Mouse (Mus musculus) retina, embryonic 14.5 days (tissue): ENCODE measurements at regions not wholly inside any gene's neighbourhood (a gene's known extent, or its start where the extent isn't known, plus 50 kb on each side); places are given as distances from the start of the nearest gene placed in this dataset.

Experiments used
- DNase-seq: peaks from one replicate; pipeline ENCODE4 v3.0.0-alpha.2; 2015; ENCODE audit warnings: low spot score

DNA sequence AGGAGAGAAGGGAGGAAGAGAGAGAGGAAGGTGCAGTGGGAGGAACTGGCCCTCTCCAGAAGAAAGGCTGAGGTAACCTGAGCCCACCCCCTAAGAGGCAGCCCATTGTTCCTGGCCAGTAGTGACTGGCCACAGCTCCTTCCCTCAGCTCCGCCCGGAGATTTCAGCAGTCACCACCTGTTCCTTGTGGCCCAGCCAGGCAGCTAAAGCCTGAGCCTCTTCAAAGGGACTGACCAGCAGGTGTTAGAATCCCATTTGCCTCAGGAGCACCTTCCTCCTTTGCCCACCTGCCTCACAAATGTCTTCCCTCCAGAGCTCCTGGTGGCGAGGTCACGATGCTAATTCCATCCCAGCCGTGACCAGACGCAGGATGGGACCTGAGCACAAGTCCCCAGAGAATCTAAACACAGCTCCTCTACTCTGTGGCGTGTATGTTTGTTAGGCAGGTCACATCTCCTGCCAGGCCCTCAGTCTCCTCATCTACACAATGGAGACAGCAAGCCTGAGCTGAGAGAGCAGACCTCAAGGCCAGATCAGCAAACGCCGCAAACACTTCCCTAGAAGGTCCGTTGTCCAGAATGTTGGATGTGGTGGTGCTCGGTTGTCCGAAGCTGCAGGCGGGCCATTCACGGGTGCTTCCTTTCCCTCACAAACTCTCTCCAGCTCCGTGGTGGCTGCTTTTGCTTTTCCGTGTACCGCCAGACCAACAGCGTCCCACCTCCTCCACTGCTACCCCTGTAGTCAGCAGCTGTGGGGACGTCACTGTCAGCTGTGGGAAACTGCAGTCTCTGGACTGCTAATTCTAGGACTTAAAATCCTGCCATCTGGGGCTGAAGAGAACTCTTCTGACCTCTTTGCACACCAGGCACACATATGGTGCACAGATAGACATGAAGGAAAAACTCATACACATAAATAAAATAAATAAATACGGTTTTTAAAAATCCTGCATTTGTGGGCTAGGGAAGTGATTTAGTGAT is 145.8 kb upstream of the Rad23b start:
- no peak for DNase-seq

DNA sequence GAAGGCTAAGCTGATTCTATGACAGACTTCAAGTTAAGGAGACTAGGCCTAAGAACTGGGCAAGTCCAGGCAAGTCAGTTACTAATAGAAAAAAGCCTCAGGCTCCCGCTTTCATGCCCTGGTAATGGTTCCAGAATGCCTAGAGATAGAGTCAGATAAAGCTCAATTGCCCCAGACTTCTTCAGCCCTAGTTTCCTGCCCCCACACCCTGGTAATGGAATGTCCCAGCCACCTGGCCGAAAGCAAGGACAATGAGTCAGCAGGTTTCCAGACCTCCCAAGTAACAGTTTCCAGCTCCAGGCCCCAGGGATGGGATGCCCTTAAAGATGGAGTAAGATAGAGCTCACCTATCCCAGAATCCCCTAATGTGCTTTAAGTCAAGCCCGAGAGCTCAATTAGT is 143.6 kb upstream of the Rad23b start:
- DNase-seq = no peak

DNA sequence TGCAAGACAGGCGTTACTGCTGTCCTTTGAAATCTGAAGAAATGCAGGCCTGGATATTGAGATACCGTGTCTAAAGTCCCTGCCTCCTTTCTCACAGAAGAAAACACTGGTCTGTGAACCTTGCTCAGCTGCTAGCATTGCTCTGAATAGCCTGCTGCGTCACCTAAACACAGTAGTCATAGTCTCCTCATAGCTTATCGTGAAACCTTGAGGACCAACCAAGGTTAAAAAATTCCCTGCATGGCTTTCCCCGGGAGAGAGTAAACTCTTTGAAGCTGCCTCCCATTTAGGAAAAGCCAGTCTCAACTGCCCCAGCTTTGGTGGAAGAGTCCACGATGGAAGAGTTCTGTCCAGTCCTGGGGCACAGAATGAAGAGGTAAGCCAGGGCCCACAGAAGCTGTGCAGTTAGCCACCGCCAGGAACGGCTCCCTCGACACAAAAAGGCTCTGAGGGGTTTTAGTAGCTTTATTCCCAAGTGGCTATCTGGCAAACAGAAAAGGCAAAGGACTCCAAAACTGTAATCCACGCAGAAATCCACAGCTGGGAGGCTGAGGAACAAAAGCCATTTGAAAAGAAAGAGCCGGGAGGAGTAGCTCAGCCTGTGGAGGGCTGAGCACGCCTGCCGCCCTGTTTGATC is 142.0 kb upstream of the Rad23b start:
- peak; percentile 43 for DNase-seq

DNA sequence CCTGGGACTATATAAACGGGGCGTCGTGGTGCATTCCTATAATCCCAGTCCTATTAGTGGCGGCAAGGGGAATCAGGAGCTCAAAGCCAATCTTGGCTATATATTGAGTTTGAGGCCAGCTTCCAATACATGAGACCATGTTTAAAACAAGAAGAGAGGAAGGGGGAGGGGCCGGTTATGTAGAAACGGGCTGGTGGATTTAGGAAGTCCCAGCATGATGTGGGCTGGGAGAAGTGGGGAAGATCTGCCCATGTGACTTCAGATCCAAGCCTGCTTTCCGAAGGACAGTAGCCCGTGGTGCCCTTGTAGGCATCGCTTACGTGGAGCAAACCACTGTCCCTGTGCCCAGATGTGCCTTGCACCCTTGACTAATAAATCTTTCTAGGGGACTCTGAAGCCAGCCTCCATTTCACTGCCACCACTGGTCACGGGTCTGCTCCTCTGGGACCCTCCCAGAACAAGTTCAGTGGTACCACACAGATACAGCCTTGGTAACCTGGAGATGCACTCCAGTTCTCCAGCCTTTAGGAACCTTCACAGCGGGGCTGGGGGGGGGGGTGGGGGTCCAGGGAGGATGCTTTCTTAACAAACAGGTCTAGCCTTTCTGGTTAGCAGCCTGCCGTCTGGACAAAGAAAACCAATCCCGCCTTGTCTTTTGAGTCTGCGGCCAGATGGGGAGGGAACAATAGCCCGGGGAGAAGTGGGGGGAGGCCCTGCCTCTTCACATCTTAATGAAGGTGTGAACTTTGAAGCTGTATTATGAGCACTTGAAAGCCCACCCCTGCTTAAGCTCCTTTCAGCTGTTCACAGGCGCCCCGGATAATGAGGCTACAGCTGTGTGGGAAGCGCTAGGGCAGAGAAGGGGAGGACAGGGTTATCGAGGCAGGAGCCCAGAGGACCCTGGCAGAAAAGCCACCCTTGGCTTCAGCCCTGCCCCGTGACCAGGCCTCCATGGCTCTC is 141.2 kb upstream of the Rad23b start:
- DNase-seq = peak; percentile 73

DNA sequence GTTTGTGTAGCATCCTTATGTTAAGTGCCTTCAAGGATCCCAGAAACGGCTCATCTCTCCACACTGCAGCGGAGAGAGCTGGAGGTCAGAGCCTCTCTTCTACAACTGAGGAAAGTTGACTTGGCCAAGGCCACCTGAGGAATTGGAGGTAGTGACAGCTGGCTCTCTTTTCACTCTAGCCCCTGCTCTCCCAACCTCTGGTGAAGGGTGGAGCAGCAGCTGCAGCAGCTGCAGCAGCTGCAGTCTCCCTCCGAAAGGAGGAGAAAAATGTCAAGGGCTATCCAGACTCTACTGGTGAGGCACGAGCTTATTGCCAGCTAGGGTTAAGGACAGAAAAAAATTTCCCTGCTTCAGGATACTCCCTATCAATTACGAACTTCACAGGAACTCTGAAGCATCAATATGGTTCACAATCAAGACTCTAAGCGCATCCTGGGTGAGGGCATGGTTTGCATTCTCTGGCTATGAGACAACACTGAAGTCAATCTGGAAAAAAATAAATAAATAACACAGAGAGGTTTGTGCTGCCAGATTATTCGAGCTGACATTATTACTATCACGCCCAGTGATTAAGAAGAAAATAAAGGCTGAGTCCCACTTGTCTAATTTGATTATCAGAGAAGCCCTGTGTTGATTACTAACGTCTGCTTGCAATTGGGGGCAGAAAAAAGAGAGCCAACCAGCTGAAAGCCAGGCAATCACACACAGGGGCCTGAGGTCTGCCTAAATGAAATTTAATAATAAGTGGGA is 134.2 kb upstream of the Rad23b start:
- DNase-seq = peak; percentile 62

DNA sequence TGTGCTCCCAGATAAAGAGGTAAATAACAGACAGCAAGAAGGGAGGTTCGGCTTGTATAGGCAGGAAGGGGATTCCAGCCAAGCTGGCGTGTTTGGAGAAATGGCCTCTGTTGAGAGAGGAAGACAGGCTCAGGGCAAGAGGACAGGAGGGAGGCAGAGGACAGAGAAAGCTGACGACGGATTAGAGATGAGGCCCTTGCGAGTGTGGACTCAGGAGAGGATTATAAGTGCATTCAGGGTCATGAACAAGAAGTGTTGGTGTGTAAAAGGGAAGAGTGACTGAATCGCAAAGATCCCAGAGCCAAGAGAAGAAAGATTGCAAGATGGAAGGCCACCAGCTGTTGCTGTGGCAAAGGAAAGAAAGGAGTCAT is 133.7 kb upstream of the Rad23b start:
- DNase-seq = no peak

DNA sequence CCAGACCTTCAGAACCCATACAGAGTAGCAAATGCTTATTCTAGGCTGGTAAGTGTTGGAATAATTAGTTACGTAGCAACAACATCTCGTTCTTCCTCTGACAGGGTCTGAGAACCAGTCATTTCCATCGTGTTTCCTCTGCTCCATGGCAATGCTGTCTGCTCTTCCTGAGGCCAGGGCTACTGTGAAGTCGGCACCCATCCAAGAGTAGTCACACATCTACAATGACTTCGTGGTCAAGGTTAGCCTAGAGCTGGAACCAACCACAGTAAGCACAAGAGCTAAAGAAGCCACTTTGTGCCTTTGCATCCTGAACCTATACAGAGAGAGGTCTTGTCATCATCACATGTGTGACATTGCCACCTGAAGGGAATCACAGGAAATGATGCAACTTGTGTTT is 124.1 kb upstream of the Rad23b start:
- DNase-seq = no peak

DNA sequence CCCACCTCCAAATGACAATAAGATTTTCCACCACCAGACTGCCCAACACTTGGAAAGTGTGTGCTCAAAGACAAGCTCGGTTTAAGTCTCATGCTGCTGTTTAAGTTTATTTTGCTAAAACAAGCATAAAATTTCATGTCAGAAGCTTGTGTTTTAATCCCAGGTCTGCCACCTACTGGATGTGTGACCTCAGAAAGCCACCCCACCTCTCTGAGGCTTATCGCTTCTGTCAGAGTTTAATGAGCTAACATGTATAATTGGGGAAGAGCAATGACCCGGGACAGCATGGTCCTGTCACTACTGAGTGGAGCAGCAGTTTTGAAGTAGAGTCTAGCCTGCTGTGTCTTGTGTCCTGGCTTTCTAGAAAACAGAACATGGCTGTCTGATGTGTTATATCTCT is 122.4 kb upstream of the Rad23b start:
- DNase-seq = peak; percentile 51

DNA sequence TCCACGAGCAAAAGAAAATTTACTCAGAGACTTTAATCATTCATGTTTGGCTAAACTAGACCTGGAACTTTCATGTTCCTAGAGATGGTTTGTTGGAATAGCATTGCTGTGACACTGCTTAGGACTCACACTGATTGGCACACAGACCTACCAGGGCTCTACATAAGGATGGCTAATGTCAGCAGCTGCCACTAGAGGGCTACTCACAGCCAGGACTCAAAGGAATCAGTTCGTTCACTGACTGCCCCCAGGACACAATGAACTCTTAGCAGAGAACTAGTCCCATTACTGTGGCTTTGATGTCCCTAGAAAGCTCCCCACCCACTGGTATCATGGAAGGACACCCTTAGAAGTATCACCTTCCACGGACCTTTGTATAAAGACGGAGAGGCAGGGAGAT is 118.3 kb upstream of the Rad23b start:
- DNase-seq = peak; percentile 67

DNA sequence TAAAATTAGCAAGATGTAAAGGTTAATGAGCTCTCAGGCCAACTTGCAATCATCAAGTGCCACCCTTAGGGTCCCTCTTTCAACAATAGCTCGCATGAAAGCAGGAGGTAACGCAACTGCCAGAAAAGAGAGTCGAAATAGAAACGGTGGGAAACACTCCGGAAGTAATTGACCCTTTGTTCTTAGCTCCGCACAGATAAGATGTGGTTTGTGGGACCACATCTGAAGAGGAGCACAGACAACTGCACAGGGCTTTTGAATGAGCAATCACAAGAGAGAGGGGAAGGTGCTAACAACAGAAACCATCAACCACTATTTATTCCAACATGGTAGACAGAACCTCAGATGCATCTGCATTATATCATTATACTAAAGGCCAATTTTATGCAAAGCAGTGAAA is 112.0 kb upstream of the Rad23b start:
- no peak for DNase-seq

DNA sequence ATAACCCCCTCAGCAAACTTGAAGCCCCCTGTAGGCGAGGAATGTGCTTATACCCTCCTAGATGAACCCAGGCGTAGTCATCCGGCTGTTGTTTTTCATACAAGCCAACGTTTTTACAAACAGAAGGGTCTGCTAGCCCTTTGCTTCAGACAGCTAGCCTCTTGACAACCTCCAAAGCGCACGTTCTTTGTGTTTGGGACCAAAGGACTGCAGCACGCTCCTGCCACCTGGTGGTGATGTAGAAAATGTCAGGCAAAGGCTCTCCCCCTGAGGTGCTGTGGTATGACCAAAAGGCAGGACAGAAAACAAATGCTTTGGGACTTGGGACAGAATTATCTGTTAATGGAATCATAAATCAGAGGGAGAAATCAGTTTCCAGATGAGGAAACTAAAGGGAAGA is 109.4 kb upstream of the Rad23b start:
- peak; percentile 93 for DNase-seq

DNA sequence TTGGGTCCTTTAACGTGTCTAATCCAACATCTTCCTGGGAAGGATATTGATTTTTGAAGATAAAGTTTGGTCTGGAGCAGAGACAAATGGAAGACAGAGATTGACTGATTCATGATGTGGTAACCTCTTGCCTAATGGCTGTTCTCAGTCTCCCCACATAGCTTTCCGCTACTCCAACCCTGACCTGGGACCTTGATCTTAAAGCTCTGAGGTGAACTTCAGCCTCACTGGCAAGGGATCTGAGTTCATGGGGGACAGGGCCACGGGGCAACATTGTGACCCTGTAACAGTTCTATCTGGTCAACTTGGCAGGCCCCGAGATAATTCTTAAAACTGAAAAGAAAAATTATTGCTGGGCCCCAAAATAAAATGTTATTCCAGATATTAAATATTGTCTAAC is 107.5 kb upstream of the Rad23b start:
- no peak for DNase-seq

DNA sequence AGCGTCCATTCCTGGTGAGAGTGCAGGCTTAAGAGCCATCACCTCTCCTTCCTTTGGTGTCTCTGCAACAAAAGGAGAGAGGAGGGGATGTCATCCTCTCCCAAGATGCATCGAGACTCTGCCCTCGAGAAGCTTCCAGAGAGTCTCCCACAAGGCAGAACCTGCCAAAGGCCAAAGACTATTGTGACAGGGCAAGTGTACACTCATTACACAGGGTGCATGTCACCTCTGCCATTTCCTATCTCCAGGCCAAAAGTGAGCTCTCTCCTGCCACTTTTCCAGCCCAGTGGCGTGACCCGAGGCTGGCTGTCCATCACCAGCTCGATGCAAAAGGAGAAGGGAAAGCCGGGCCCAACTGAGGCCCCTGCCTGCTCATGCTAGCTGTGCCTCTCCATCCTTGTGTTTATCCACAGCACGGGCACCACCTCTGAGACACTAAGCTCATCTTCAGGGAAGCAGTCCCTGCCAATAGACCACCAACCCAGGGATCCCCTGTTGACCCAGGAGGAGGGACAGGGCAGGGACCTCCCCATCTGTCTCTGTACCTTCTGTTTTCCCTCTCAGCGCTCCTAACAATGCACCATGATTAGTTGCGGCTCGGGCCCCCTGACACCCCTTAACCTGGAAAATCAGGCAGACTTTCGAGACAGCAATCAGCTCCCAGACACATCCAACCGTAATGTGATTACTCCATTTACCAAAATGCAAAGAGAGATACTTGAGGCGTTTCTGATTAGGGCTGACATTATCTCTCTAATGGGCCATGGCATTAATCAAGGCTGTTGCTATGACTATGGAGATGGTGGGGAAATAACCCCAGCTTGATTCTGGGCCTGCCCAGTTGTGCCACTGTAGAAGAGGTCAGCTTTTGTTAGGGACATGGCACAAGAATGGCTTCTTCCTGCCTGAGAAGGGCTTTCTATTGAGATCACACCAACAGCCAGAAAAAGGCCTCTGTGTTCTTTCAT is 106.5 kb upstream of the Rad23b start:
- DNase-seq = peak; percentile 69

DNA sequence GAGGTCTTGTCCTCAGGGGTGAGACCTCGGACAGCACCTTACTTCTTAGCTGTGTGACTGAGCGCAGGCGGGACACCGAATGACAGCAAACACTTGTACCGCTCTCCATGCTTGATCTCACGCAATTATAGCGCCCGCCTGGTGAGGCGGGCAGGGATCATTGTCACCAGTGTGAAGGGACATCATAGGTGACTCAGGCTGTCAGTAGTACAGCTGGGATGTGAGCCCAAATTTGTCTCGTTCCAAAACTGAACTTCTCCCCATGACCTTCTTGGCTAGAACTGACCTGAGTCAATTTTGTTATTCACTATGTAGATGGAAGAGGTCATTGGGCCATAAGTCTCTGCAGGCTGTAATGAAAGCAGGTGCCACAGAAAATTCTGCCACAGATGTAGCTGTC is 104.1 kb upstream of the Rad23b start:
- DNase-seq = peak; percentile 32

DNA sequence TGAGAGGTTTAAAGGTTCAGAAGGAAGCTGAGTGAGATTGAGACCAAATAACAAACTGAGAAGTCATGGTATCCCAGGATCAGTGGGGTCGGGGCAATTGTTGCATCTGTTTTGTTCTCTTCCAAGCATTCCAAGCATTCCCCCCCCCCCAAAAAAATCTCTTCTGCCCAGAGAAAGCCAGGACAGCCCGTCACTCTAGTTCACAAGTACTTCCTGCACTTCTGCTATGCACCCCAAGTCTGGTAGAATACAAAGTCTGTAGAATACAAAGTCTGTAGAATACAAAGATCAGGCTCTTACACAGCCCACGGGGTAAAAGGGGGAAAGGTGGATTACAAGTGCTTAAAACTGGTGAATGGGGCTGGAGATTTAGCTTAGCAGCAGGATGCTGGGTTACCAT is 99.5 kb upstream of the Rad23b start:
- no peak for DNase-seq

DNA sequence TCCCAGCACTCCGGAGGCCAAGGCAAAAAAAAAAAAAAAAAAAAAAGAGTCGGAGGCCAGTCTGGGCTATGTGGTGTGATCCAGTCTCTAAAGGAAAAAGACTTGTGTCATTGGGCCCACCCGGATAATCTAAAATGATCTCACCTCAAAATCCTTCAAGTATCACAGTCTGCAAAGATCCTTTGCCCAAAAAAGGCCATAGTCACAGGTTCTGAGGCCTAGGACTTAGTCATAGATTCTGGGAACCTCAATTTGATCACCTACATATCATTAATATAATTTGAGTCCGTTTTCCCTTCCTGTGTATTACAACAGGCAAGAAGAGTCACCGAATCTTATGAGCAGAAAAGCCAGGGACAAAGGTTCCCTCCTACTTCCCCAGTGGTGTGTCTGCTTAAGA is 98.3 kb upstream of the Rad23b start:
- DNase-seq = no peak

DNA sequence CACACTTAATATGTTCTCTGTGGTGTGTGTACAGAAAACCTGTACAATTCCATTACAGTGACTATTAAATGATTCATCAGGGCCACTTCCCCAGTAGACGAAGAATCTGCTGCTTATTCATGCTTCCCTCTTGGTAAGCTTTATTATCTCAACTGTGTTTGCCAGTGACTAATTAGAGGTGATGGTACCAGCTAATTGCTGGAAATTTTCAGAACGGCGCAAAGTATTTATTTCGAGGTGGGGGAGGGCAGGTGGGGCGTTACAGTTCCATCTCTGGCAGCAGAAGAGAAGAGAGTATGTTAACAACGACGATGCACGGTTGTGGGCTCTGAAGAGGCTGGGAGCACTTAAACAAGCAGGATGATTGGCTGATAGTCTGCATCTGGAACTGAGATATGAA is 96.1 kb upstream of the Rad23b start:
- no peak for DNase-seq

DNA sequence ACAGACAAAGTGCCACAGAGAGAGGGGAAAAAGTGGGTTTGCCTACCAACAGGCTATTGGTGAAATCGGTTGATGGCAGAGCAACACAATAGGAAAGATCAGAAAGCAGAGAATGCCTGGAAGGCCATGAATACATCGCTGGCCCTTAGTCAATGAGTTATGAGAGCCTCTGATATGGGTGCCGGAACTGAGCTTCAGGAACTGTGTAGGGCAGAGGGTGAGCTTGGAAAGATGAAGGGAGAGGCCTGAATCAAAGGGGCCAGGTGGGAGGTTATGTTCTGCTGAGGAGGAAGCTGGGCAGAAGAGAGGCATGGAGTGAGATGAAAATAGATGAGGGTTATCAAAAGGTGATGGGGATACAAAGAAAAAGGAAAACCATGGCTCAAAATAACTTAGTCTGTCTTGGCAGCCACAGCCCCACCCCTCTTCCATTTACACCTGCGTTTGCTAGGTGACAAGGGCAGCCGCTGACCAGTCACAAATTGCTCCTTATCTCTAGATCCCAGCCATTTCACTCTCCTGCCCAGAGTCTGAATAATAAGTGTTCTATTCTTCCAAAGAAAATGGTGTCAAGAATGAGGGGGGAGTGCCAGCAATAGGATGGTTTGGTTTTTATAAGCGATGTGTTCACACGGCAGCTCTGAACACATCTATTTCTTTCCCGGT is 77.7 kb upstream of the Rad23b start:
- no peak for DNase-seq

DNA sequence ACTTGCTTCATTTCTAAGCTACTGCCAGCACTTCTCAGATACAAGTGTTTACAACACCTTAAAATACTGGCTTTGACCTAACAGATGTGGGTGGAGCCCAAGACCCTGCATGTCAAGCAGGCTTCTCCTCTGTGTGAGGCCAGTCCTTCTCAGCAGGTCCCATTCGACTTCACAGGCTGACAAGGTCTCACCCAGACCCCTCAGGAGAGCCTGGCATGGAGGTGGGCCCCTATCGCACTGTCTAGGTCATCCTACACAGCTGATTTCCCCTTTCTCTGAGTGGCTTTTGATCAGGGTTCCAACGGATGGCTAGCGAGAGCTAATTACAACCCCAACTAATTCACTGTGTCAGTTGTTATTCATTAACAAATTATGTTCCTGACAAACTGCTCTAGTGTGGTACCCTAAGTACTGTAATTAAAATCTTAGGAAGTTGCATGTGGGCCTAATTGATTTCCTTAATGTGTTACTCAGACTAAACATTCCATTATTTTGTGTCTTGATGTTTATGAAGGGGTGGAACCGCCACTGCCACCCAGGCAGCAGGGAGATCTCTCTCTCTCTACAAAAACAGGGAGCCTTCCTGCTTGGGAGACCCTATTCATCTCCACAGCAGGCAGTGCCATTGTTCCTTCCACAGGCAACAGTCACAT is 73.4 kb upstream of the Rad23b start:
- peak; percentile 72 for DNase-seq
